Comparison of ENCODE assay signal across 12 mouse cellular contexts in the genomic region with DNA sequence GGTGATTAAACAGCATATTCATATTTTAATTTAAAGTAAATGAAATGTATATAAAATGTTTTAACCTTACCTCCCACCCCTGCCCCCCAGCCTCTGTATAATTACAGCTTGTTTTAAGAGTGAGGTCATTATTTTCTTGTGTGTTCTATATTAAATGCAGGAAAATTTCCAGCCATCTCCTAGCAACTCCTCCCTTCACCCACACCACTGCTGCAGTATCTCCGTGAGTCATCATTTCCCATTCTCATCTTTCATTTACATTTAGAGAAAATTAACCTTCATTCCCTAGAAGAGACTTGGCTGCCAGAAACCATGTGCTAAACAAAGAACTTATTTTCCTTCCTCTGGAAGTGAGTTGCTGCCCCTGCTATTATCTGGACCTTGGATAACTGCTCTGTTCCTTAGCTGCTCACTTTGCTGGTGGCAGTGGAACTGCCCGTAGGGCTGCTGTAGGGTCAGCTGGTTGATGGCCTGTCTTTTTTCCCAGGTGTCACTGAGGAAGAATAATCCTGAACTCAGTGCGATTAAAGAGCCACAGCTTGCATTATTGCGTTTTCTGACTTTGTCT.
DNase-seq lines count a peak whose midpoint lies in the region; ATAC-seq and TF ChIP-seq lines count a peak whose summit lies in the region.
"Had no signal": no experiment of that assay in that cellular context is flagged by ENCODE, and none has a peak within 500 bp of the region (broad histone marks: within the 10 kb centered on the region; RNA-seq: fewer than 3 reads in every experiment).

No protein-coding gene starts in this region.

- TF ChIP-seq CTCF in lung, embryonic 14.5 days (IDR thresholded peaks at IDR 0.05; ENCODE audit: low read depth), result no peak

- no peaks in the 10 kb centered on the region for H3K4me1 ChIP-seq in lung, embryonic 14.5 days (ENCODE audit: insufficient read depth)
- 0 out of 2 replicates have a peak, but pooled peaks cover 3% of the 10 kb centered on the region for H3K4me1 ChIP-seq in embryonic facial prominence, embryonic 14.5 days (ENCODE audit: control insufficient read depth, insufficient read depth, low read length)

- no peaks in the 10 kb centered on the region for H3K9me3 ChIP-seq in lung, embryonic 14.5 days (ENCODE audit: low read depth, low read length)
- no peaks in the 10 kb centered on the region for H3K9me3 ChIP-seq in embryonic facial prominence, embryonic 14.5 days (ENCODE audit: control insufficient read depth, low read length)
- H3K9me3 ChIP-seq: stomach, embryonic 15.5 days had no signal

- no peak overlapping the region for H3K4me3 ChIP-seq in lung, embryonic 14.5 days (ENCODE audit: low read depth, low read length)
- no peak overlapping the region for H3K4me3 ChIP-seq in embryonic facial prominence, embryonic 14.5 days (ENCODE audit: low read depth, low read length)
- H3K4me3 ChIP-seq: stomach, embryonic 15.5 days had no signal

- ATAC-seq in lung, embryonic 14.5 days (ENCODE audit: insufficient read depth), result peak; percentile 70; the same call in 1 of the 2 replicates
- ATAC-seq in embryonic facial prominence, embryonic 14.5 days (ENCODE audit: low read depth), result peak; percentile 57; the same call in 1 of the 2 replicates
- ATAC-seq: forebrain, postnatal 0 days; inflammation-experienced regulatory T-cells, adult 6 months had no signal

- H3K4me2 ChIP-seq in lung, embryonic 14.5 days, result no peak overlapping the region
- no peak overlapping the region for H3K4me2 ChIP-seq in embryonic facial prominence, embryonic 14.5 days (ENCODE audit: low read depth, low read length)
- H3K4me2 ChIP-seq: stomach, embryonic 15.5 days had no signal

- WGBS in lung, embryonic 14.5 days, result 42% methylated on average over 4 of the region's 4 CpGs
- WGBS in embryonic facial prominence, embryonic 14.5 days, result 34% methylated on average over 4 of the region's 4 CpGs

- peak; percentile 55 for DNase-seq in lung, embryonic 14.5 days
- DNase-seq in lung, adult 18-20 months, result no peak
- peak; percentile 79 for DNase-seq in embryonic facial prominence, embryonic 14.5 days (ENCODE audit: low spot score)
- DNase-seq in layer of hippocampus, adult 9-10 months (ENCODE audit: low spot score), result peak; percentile 16
- DNase-seq in right cerebral cortex, postnatal 10 days (ENCODE audit: low spot score in 2 of 2), result peak; percentile 27 to 46
- DNase-seq in retina, postnatal 1 day, result no peak
- no peak for DNase-seq in heart, adult 8-10 months (ENCODE audit: low spot score)
- DNase-seq: cerebellum, adult 11 months; forebrain, postnatal 0 days; lung, postnatal 36 days had no signal

- H3K27ac ChIP-seq in lung, embryonic 14.5 days (ENCODE audit: low read depth), result no peak overlapping the region
- 0 out of 2 replicates have a peak overlapping the region, but pooled peaks have one; percentile 13 for H3K27ac ChIP-seq in embryonic facial prominence, embryonic 14.5 days (replicated peaks; ENCODE audit: low read depth, low read length)
- H3K27ac ChIP-seq: stomach, embryonic 15.5 days had no signal

- H3K27me3 ChIP-seq in lung, embryonic 14.5 days (ENCODE audit: insufficient read depth, low read length), result no peaks in the 10 kb centered on the region
- no peaks in the 10 kb centered on the region for H3K27me3 ChIP-seq in embryonic facial prominence, embryonic 14.5 days (replicated peaks; ENCODE audit: control insufficient read depth, insufficient read depth, low read length)
- H3K27me3 ChIP-seq: stomach, embryonic 15.5 days had no signal

- no peak overlapping the region for H3K9ac ChIP-seq in lung, embryonic 14.5 days
- H3K9ac ChIP-seq in embryonic facial prominence, embryonic 14.5 days (ENCODE audit: low read depth, low read length), result no peak overlapping the region
- H3K9ac ChIP-seq: forebrain, postnatal 0 days; stomach, embryonic 15.5 days had no signal

- H3K36me3 ChIP-seq in lung, embryonic 14.5 days (ENCODE audit: insufficient read depth), result no peaks in the 10 kb centered on the region
- H3K36me3 ChIP-seq in embryonic facial prominence, embryonic 14.5 days (ENCODE audit: control insufficient read depth, insufficient read depth, low read length), result no peaks in the 10 kb centered on the region
- H3K36me3 ChIP-seq: stomach, embryonic 15.5 days had no signal

Comparison
In these comparisons a context has a peak if more than half of its experiments do, and no peak if none do; other contexts are left out.
1. DNase-seq: peak in lung, embryonic 14.5 days (single experiment), embryonic facial prominence, embryonic 14.5 days (single experiment), layer of hippocampus, adult 9-10 months (single experiment) and right cerebral cortex, postnatal 10 days (2 of 2); none in lung, adult 18-20 months (0 of 2), retina, postnatal 1 day (single experiment) and heart, adult 8-10 months (single experiment).